Mouse (Mus musculus) midbrain, postnatal 0 days (tissue): ENCODE data around the gene Gm20828. TPM values are rescaled to one million over a fixed set of nuclear protein-coding genes. Genes with fewer than 3 reads are reported as not detected.
"Not testable (repeated sequence)": the region's sequence is repeated elsewhere in the genome, so short reads cannot be mapped to it uniquely, and the experiment has no call there.

Experiments
- ATAC-seq: fragments of 200-750 bp; cut with Nextera tagmentation; 2 replicates; pipeline ENCODE4 v1.8.0; 2017; ENCODE audit warnings: moderate number of reproducible peaks, mild to moderate bottlenecking, moderate TSS enrichment, moderate library complexity; ENCODE audit not compliant: low FRiP score
- DNase-seq: peaks from one replicate; pipeline ENCODE4 v3.0.0-alpha.2; 2015; ENCODE audit warnings: low spot score
- H3K27ac ChIP-seq: fragments of 300-500 bp; sonication (generic); 2 replicates; pipeline ENCODE4 v1.5.1; 2014; ENCODE audit warnings: low read depth, mild to moderate bottlenecking, low read length, mixed read lengths
- H3K27me3 ChIP-seq: fragments of 300-500 bp; sonication (generic); 2 replicates; pipeline ENCODE4 v1.6.1; 2014; ENCODE audit warnings: low read length, control low read depth, mixed read lengths; ENCODE audit not compliant: insufficient read depth
- H3K36me3 ChIP-seq: fragments of 300-500 bp; sonication (generic); 2 replicates; pipeline ENCODE4 v1.6.1; 2014; ENCODE audit warnings: low read length, control low read depth, mixed read lengths; ENCODE audit not compliant: insufficient read depth
- H3K4me1 ChIP-seq: fragments of 300-500 bp; sonication (generic); 2 replicates; pipeline ENCODE4 v1.6.1; 2014; ENCODE audit warnings: mild to moderate bottlenecking, control low read depth, antibody characterized with exemption, low read length, mixed read lengths; ENCODE audit not compliant: insufficient read depth
- H3K4me2 ChIP-seq: fragments of 300-500 bp; sonication (generic); 2 replicates; pipeline ENCODE4 v1.6.1; 2014; ENCODE audit warnings: low read depth, mild to moderate bottlenecking, low read length, mixed read lengths; ENCODE audit not compliant: poor library complexity, severe bottlenecking
- H3K4me3 ChIP-seq: fragments of 300-500 bp; sonication (generic); 2 replicates; pipeline ENCODE4 v1.5.1; 2014; ENCODE audit warnings: low read depth, mild to moderate bottlenecking, low read length, moderate library complexity
- H3K9ac ChIP-seq: fragments of 300-500 bp; sonication (generic); replicated peaks from 2 replicates; pipeline ENCODE4 v1.6.1; 2014; ENCODE audit warnings: mild to moderate bottlenecking, low read length, moderate library complexity, mixed read lengths; ENCODE audit not compliant: poor library complexity, severe bottlenecking
- H3K9me3 ChIP-seq: fragments of 300-500 bp; sonication (generic); 2 replicates; pipeline ENCODE4 v1.6.1; 2016; ENCODE audit warnings: low read length, control low read depth
- WGBS: fragments of 180-500 bp; shearing (Covaris S2); extraction: QIAGEN DNeasy Blood & Tissue Kit; methylation state at CpG from one replicate; pipeline ENCODE4 v1.1.7; 2014; 5-methylcytosine and 5-hydroxymethylcytosine counted together
- polyA plus RNA-seq: library from polyadenylated mRNA; unstranded; fragments of >200 nt; fragmentation: Nextera tagmentation; extraction: Ambion mirVana; gene quantifications from 2 replicates; pipeline ENCODE4 v1.2.1, GENCODE M21; 2015
- total RNA-seq: library from RNA; depleted of rRNA; stranded (reverse); fragments of >200 nt; gene quantifications from 2 replicates; pipeline ENCODE4 v1.2.3, GENCODE M21; 2014; rRNA removed

Gene Gm20828
- total RNA-seq (not detected in 2 replicates), polyA plus RNA-seq (not detected in 2 replicates)

DNA sequence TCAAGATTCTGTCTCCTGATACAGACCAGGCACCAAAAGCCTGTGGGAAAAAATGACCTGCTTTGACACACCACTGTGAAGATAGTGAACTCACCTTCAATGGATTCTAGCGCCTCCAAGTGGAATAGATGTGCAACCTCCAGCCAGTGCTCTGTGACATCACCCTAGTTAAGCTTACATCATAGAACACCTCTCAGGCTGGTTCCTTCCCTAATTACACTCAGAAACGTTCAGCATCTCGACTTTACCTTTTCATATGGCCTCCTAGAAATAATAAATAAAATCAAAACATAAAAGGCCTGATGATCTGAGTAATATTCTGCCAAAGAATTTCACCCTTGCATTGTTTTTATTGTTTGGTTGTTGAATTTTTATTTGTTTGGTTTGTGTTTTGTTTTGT is at the start of gene Gm20828:
Gene Gm20828, minus strand, starts transcription at position 101 of the 400 bp plus-strand sequence.
- DNase-seq, H3K36me3 ChIP-seq: not testable (repeated sequence)

More for the DNA sequence above, at the start of gene Gm20828:
- H3K9me3 ChIP-seq, H3K4me2 ChIP-seq, H3K27me3 ChIP-seq, H3K9ac ChIP-seq, H3K4me3 ChIP-seq, H3K4me1 ChIP-seq, H3K27ac ChIP-seq, ATAC-seq: not testable (repeated sequence)
- no CpG with 5 or more reads among the region's 3 CpGs for WGBS
